Mouse (Mus musculus): Measurements from ENCODE around the gene Napb.

The Napb gene

DNA sequence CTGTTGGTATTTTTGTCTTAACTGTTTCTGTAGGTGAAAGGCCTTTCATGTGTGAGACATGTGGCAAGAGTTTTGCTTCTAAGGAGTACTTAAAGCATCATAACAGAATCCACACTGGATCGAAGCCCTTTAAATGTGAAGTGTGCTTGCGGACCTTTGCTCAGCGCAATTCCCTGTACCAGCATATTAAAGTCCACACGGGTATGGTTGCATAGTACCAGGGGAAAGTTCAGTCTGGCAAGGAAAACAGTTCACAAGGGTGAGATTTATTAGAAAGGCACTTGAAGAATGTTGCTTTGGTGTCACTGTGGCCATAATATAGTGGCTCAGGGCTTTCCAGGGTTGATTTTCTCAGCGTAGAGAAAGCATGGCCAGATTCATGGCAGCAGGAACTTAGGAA lies 44.3 kb downstream of the Napb start:
- DNase-seq (ENCODE audit: low spot score in 2 of 2) = no peak

DNA sequence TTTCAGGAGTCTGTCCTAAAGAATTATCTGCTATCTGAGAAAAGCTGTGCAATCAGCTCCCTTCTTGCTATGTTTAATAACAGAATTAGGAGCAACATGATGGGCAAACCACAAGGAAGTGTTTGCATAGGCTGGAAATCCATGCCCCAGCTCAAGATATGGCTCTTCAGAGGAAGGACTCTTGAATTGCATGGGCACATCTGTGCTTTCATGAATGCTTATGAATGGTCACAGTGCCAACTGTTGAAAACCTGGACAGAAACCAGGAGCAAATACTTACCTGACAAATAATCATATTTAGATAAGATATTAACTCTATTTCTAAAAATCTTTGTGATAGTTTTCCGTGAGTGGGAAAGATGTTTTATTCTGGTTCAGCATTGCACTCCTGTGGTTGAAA lies 45.4 kb downstream of the Napb start:
- DNase-seq (ENCODE audit: low spot score in 2 of 2) = no peak

DNA sequence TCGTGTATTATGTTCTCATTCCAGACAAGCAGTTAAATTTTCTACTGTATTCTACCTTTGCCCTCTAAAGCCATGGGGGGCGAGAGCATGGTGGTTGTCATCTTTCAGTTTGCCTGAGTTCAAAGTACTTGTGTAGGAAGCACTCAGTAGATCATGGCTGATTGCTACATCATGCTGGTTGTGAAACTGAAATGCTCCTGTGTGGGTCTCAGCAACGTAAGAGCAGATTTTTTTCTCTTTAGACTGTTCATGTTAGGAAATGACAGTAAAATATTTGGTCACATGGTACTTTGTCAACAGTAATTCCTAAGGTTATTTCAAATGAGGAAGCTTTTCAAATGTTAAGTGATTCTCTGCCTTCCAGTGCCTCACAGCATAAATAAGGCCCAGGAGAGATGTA lies 46.6 kb downstream of the Napb start:
- DNase-seq (ENCODE audit: low spot score in 2 of 2) = no peak

DNA sequence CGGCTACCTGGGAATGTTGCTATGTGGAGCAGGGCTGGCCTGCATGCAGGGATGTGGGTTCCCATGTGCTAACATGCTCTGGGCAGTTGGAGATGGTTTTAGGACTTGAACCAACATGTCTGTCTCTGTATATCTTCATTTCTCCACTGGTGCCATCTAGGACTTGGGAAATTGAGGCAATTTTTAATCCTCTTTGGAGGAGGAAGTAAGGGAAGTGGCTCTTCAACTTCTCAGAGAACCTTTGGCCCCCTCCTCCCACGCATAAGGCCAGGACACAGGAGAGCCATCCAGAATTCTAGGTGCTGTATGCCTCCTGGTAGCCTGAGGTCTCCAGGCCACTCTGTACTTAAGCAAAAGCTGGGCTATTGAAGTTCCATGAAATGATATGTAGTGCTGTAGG lies 47.3 kb downstream of the Napb start:
- no peak for DNase-seq (ENCODE audit: low spot score in 2 of 2)

DNA sequence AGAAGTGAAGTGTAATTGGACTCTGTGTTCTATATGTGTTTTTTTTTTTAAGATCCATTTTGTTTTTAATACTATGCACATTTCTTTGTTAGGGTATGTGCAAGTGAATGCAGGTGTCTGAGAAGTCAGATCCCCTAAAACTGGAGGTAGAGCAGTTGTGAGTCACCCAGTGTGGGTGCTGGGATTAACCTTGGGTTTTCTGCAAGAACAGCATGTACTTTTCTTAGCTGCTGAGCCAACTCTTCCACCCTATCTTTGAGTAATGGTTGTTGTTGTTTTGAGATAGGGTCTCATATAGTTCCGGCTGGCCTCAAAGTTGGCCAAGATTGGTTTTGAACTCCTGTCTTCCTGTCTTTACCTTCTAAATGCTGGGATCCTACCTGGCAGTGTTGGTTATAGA lies 49.2 kb downstream of the Napb start:
- no peak for DNase-seq (ENCODE audit: low spot score in 2 of 2)

DNA sequence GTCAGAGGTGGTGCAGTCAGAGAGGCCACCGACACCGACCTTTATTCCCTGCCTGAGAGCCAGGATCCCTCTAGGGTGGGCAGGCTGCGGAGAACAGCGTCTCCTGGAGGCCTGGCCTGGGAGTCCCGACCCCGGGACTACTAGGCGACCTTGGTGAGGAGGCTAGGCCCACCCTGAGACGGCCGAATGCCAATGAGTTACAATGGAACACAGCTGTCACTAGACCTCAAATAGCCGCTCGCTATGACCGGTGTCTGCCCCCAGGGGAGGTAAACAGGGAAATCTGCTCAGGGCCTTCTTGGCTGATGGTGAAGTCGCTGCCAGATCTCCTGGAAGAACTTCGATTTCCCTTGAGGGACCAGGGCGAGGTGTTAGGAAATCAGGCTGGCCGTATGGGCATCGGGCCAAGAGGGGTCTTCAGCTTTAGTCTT lies 50.8 kb downstream of the Napb start:
- DNase-seq (ENCODE audit: low spot score in 2 of 2) = no peak

DNA sequence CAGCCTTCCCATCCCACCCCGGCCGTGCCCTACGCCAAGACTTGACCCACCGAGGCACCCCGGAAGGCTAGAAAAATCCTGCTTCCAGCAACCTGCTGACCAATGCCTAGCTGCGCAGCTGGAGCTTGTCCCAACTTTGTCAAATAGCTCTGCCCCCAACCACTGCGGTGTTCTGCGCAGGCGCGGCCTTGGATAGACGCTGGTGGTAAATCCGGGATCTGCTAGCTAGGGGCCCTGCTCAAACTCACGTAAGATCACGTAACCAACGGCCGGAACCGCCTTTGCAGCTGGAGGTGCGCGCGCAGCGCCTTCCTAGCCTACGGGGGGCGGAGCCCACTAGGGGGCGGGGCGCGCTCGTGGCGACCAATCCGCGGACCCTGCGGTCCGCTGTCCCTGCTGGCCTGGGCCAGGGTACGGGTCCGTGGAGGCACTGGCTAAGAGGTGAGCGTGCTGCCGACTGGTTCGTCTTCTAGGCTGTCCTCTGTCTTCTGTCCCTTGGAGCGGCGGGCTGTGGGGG lies 51.4 kb downstream of the Napb start, which contains the start of gene Gzf1:
Gene Gzf1 (plus strand): TSS at position 249 of the 517 bp plus-strand sequence.
- DNase-seq (ENCODE audit: low spot score in 2 of 2) = peak; percentile 98 to 99

DNA sequence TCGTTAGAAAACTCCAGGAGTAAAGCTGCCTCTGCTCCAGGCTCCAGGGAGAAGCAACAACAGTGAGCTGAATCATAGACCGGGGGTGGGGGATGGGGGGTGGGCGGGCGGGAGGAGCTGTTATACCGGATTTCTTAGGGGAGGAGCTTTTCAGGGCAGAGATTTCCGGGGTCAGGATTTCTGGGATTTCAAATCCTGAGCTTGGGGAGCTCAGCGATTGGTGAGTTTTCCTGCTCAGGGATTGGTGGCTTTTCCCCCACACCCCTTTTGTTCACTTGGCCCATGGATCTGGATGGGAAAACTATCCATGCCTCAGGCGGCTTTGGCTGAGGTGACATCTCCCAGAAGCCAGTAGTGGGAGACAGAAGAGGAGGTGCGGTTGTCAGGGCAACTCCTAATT lies 52.9 kb downstream of the Napb start:
- peak; percentile 34 to 38 for DNase-seq (ENCODE audit: low spot score in 2 of 2)

DNA sequence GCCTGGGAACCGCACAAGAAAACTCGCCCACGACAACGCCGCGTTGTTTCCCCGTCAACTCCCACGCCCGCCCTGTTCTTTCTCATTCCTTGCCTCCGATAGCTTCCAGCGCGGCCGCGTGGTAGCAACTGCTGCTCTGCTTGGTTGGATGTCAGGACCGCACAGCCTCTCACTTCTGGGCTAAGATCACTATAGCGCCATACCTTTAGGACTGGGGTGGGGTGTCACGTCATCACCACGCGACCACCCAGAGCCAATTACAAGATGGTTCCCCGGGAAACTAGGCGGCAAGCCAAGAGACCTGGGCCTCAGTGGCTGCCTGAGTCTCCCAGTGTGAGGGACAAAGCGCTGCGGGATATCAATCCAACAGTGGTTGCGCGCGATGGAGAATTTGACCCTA lies 54.5 kb downstream of the Napb start:
- DNase-seq (ENCODE audit: low spot score in 2 of 2) = peak; percentile 82 to 87

DNA sequence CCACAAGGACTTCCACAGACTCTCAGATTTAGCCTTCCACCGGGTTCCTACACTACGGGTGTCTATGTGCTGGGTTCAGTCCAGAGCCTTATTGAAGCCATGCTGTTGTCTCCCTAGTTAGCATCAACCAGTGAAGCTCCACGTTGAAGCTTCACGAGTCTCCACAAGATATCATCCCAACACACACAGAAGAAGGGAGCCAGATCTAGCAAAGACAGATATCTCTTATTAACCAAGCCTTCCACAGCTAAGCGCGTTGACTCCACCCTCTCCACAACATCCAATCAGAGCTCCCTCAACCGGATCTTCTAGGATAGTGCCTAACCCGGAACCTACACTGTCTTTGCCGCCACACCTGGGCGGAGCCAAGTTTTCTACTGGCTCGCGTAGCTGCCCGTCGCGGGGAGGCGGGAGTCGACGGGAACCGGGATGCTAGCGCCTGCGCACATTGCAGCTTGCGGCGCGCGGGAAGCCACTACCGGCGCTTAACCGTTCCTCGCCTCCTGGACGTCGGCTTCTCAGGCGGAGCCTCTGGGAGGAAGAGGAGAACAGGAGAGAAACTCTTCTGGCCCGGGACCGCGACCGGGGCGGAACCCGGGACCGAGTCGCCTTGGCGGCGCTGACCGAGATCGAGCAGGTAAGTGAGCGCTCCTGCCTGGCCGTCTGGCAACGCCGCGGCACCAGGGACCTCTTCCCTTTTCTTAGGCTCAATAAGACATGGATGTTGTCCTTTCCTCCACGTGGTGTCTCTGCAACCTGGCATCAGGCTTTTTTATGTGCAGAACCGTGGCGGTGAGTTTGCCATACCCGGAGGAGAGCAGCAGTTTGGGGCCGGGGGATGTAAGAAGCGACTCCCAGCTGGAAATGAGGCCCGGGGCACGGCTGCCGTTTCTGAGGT lies 59.8 kb downstream of the Napb start, which contains the start of gene Nxt1:
Gene Nxt1 (plus strand): TSS at position 403 of the 898 bp plus-strand sequence.
- peak; percentile 99 to 100 for DNase-seq (ENCODE audit: low spot score in 2 of 2)

DNA sequence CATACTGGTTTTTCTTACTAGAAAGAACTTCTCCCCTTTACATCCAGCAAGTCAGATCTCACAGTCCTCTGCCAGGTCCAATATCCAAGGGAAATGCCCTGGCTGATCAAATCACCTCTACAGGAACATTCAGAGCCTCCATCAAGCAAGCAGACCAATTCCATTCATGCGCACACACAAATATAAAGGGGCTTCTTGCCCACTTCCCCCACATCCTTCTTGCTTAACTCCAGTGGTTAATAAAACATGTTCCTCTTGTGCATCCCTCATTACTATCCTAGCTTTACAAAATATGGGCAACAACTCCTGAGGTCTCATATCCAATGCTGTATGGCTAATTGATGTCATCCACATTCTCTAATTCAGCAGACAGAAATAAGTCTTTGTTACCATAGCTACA lies 68.8 kb downstream of the Napb start:
- no peak for DNase-seq (ENCODE audit: low spot score in 2 of 2)

DNA sequence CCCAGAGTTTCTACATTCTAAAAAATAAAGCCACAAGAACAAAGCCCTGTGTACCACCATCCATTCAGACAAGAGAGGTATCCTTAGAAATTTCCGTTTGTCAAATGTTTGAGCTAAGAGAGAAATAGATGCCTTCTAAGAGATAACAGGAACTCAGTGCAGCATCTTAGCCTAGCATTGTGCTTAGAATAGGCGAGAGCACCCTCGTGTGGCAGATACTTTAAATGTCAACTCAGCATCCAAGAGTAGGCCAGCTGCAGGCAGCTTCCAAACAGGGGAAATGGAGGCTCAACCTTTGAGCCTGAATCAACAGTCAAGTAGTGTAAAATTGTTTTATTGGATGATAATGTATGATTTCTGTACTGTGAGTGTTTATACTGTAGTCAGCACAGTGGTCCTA lies 77.3 kb downstream of the Napb start:
- DNase-seq (ENCODE audit: low spot score in 2 of 2) = peak; percentile 86 to 88

DNA sequence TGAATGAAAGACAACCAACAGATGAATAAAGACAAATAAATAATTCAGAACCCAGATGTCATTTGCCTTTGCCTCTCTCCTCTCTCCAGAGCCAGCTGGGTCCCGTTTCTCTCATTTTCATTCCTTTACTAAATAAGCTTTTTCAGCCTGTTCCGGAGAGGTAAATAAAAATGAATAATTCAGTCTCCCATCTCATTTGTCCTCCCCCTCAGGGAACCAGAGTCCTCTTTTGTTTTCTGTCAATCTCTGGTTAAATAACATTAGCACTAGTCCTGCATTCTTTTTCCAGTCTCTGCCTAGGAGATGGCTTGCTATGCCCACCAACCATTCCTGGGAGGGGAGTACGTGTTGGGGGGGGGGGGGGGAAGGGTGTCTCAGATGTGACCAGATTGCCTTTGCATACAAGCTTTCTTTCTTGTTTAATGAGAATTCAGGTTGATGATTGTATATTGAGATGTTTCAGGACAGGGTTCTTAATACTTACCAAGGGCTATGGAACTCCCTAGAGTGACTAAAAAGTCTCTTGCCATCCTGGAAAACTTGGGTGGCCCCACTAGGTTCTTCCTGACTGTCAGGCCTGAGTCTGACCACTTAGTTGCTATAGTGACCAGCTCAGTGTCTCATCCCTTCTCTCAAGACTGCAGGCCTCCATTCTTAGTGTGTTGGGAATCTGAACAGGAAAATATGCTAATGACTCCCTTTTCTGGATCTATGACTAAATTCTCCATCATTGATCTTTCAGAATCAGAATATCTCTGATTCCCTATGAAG lies 81.5 kb downstream of the Napb start:
- DNase-seq (ENCODE audit: low spot score in 2 of 2) = no peak

DNA sequence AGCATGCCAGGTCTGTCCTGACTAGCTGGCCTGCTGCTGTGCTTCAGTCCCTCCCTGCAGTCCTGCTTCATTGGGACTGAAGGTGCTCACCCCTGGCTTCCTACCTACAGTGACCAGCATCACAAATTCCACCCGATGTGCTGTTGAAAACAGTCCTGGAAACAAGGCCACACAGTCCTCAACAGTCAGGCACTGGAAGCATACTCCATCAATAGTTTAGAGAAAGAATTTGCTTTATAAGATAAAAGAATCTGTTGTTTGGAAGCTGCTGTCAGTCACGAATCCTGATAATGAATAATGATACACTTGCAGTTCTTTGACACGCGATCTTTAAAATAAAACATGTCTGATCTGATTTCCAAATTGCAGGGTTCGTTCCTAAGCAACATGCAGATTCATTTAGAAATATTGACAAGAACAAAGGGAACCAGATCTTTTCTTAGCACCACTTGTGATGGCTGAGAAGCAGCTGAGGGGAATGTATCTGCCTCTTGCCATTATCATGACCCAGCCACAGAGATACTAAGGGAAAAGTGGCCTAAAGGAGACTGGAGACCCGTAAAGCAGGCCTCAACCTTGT lies 87.8 kb downstream of the Napb start:
- no peak for DNase-seq (ENCODE audit: low spot score in 2 of 2)
